Mouse (Mus musculus) intestine, embryonic 16.5 days (tissue): ENCODE measurements around the gene Prkch. TPM values are rescaled to one million over a fixed set of nuclear protein-coding genes. Genes with fewer than 3 reads are reported as not detected.
"Not testable (repeated sequence)": the region's sequence is repeated elsewhere in the genome, so short reads cannot be mapped to it uniquely, and the experiment has no call there.

Experiments
- ATAC-seq: fragments of 200-750 bp; cut with Nextera tagmentation; 2 replicates; pipeline ENCODE4 v1.8.0; 2017; ENCODE audit warnings: moderate TSS enrichment, moderate library complexity
- H3K27ac ChIP-seq: fragments of 300-500 bp; sonication (generic); 2 replicates; pipeline ENCODE4 v1.5.1; 2014; ENCODE audit warnings: mild to moderate bottlenecking, low read length
- H3K27me3 ChIP-seq: fragments of 300-500 bp; sonication (generic); replicated peaks from 2 replicates; pipeline ENCODE4 v1.6.1; 2014; ENCODE audit warnings: low read length, control low read depth, mixed read lengths; ENCODE audit not compliant: control insufficient read depth, insufficient read depth
- H3K36me3 ChIP-seq: fragments of 300-500 bp; sonication (generic); 2 replicates; pipeline ENCODE4 v1.6.1; 2014; ENCODE audit warnings: low read length, control low read depth; ENCODE audit not compliant: control insufficient read depth, insufficient read depth
- H3K4me1 ChIP-seq: fragments of 300-500 bp; sonication (generic); 2 replicates; pipeline ENCODE4 v1.6.1; 2014; ENCODE audit warnings: low read length, control low read depth, mixed read lengths; ENCODE audit not compliant: control insufficient read depth, insufficient read depth
- H3K4me2 ChIP-seq: fragments of 300-500 bp; sonication (generic); 2 replicates; pipeline ENCODE4 v1.6.1; 2014; ENCODE audit warnings: low read depth, low read length, control low read depth
- H3K4me3 ChIP-seq: fragments of 300-500 bp; sonication (generic); 2 replicates; pipeline ENCODE4 v1.5.1; 2014; ENCODE audit warnings: mild to moderate bottlenecking, low read length
- H3K9ac ChIP-seq: fragments of 300-500 bp; sonication (generic); 2 replicates; pipeline ENCODE4 v1.6.1; 2014; ENCODE audit warnings: low read depth, low read length
- H3K9me3 ChIP-seq: fragments of 300-500 bp; sonication (generic); 2 replicates; pipeline ENCODE4 v1.6.1; 2016; ENCODE audit warnings: low read length, control low read depth; ENCODE audit not compliant: control insufficient read depth
- WGBS: fragments of 180-500 bp; shearing (Covaris S2); extraction: QIAGEN DNeasy Blood & Tissue Kit; methylation state at CpG from one replicate; pipeline ENCODE4 v1.1.7; 2014; 5-methylcytosine and 5-hydroxymethylcytosine counted together
- polyA plus RNA-seq: library from polyadenylated mRNA; unstranded; fragments of >200 nt; fragmentation: Nextera tagmentation; extraction: Ambion mirVana; gene quantifications from 2 replicates; pipeline ENCODE4 v1.2.1, GENCODE M21; 2015

The Prkch gene
- 4.0 and 4.7 TPM in 2 replicates for polyA plus RNA-seq

GRCm38 (mm10) chr12:73584610-73585240, at the start of gene Prkch:
Gene Prkch (plus strand): TSS chr12:73584796.
- peak; percentile 94 for ATAC-seq
- H3K36me3 ChIP-seq, result no peaks in the 10 kb centered on the region
- WGBS, result under 1% methylated on average over 59 of the region's 61 CpGs
- peaks cover 6% of the 10 kb centered on the region; the same call in 1 of the 2 replicates for H3K27me3 ChIP-seq
- peak within 1 kb of the TSS; percentile 80 for H3K27ac ChIP-seq
- no peaks in the 10 kb centered on the region for H3K9me3 ChIP-seq
- H3K4me1 ChIP-seq, result peaks cover 10% of the 10 kb centered on the region
- H3K9ac ChIP-seq, result peak within 1 kb of the TSS; percentile 93
- peak within 1 kb of the TSS; percentile 82 for H3K4me3 ChIP-seq
- peak within 1 kb of the TSS; percentile 97 for H3K4me2 ChIP-seq

GRCm38 (mm10) chr12:73537499-73538138, 47.0 kb upstream of the Prkch start:
- Histone ChIP-seq H3K36me3 (no peaks in the 10 kb centered on the region), H3K27me3 (peaks cover 2% of the 10 kb centered on the region; the same call in 1 of the 2 replicates), H3K4me2 (peak overlapping the region; percentile 46), H3K4me1 (peaks cover 3% of the 10 kb centered on the region; the same call in 1 of the 2 replicates), H3K9ac (no peak overlapping the region), H3K27ac (no peak overlapping the region), H3K9me3 (no peaks in the 10 kb centered on the region), H3K4me3 (peak overlapping the region; percentile 20)
- WGBS, result 32% methylated on average over 17 of the region's 17 CpGs
- peak; percentile 60 for ATAC-seq

DNA sequence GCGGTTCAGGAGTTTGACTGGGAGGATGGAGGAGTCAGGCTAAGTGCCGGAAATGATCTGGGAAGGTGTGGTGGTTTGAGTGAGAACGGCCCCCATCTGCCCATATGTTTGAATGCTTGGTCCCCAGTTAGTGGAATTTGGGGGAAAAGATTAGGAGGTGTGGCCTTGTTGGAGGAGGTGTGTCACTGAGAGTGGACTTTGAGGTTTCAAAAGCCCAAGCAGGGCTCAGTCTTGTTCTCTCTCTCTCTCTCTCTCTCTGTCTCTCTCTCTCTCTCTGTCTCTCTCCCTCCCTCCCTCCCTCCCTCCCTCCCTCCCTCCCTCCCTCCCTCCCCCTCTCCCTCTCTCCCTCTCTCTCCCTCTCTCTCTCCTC, 46.5 kb upstream of the Prkch start:
- not testable (repeated sequence) for H3K27me3 ChIP-seq, H3K36me3 ChIP-seq, H3K9me3 ChIP-seq, H3K27ac ChIP-seq, H3K9ac ChIP-seq, H3K4me1 ChIP-seq
- WGBS, result 45% methylated on average over 3 of the region's 3 CpGs
- ATAC-seq, result peak; percentile 28
- H3K4me2 ChIP-seq, result peak overlapping the region; percentile 46
- H3K4me3 ChIP-seq, result peak overlapping the region; percentile 20

DNA sequence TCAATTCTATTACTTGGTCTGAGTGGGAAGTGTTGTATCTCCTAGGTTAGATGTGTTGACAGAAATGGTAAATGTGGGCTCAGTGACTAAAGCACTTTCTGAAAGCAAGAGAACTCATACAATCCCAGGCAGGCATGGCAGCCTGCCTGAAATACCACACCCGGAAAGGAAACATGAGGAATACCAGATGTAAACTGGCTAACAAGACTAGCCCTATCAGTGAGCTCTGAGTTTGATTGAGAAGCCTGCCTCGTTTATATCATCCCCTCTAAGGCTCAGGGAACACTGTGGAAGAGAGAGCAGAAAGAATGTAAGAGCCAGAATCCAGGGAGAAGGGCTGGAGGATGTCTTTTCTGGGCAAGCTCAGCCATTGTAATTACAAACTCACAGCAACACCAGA, 45.4 kb upstream of the Prkch start:
- H3K4me1 ChIP-seq, result peaks cover 3% of the 10 kb centered on the region; the same call in 1 of the 2 replicates
- WGBS, result 26% methylated on average over 2 of the region's 2 CpGs
- no peak overlapping the region for H3K4me3 ChIP-seq
- H3K9ac ChIP-seq, result no peak overlapping the region
- no peak overlapping the region for H3K27ac ChIP-seq
- no peaks in the 10 kb centered on the region for H3K9me3 ChIP-seq
- H3K4me2 ChIP-seq, result no peak overlapping the region
- no peaks in the 10 kb centered on the region for H3K36me3 ChIP-seq
- no peak for ATAC-seq
- H3K27me3 ChIP-seq, result no peaks in the 10 kb centered on the region

GRCm38 (mm10) chr12:73540402-73540801, 44.2 kb upstream of the Prkch start:
- Histone ChIP-seq H3K4me2 (no peak overlapping the region), H3K27ac (no peak overlapping the region), H3K27me3 (peaks cover 5% of the 10 kb centered on the region), H3K36me3 (no peaks in the 10 kb centered on the region), H3K4me3 (no peak overlapping the region), H3K4me1 (peaks cover 5% of the 10 kb centered on the region; the same call in 1 of the 2 replicates), H3K9ac (no peak overlapping the region), H3K9me3 (no peaks in the 10 kb centered on the region)
- WGBS, result 94% methylated on average over 2 of the region's 2 CpGs
- ATAC-seq, result no peak

DNA sequence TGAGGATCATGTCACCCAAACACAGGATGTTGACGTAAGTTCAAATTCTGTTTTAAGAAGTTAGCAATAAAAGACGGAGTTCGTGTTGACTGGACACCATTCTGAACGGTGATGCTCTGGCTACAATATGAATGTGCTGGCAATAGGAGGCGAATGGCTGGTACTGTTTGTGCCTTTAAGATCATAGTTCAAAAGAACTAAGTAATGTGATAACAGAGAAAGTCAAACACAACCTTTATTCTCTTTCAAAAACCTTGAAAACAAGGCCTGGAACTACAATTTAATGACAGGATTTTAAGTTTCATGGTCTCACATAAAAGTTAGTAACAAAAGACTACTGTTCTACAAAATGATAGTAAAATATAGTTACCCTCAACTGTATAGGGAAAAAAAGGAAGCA, 41.4 kb upstream of the Prkch start:
- Histone ChIP-seq H3K4me2 (peak overlapping the region; percentile 42), H3K27ac (no peak overlapping the region), H3K9me3 (no peaks in the 10 kb centered on the region), H3K36me3 (no peaks in the 10 kb centered on the region), H3K4me3 (peak overlapping the region; percentile 20), H3K27me3 (peaks cover 24% of the 10 kb centered on the region), H3K4me1 (peaks cover 9% of the 10 kb centered on the region; the same call in 1 of the 2 replicates), H3K9ac (no peak overlapping the region)
- ATAC-seq, result no peak
- 61% methylated on average over 5 of the region's 5 CpGs for WGBS

DNA sequence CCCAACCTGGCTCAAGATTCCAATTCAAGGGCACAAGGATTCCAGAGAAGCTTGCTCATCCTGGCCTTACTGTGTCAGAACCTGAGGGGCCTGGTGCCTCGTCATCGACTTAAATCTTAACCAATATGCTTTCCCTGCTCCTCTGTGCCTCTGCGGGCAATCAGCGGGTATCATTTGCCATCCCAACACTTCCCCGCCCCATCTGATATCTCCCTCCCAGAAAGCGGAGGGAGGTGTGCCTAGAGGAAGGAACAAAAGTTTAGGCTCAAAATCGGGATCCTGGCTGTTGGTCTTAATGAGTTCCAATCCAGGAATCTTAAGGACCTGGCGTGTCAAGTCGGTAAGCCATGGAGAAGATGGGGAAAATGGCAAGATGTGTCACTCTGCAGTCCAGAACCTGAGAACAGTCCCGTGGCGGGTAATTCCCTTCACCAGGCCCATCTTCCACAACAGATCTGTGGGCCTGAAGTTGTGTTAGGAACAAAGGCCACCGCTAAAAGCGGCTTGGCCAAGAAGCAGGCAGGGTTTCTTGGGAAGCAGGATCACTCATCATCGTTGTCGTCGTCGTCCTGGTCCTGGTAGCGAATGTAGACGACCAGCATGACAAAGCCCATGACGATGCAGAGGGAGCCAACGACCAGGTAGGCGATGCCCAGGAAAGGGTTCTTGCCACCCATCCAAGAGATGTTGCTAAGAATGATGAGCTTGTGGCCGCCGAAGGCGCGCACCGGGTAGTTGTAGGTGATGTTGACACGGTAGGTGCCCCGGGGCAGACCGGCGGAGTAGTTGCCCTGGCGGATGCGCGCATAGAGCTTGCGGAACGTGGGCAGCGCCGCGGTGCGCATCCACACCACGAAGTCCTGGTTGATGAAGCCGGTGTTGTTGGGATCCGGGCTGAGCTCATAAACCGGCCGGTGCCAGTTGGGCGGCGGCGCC, 39.6 kb upstream of the Prkch start:
- H3K36me3 ChIP-seq, result no peaks in the 10 kb centered on the region
- peak overlapping the region; percentile 78 for H3K9ac ChIP-seq
- no peaks in the 10 kb centered on the region for H3K9me3 ChIP-seq
- H3K27ac ChIP-seq, result peak overlapping the region; percentile 94
- WGBS, result 11% methylated on average over 48 of the region's 48 CpGs
- ATAC-seq, result no peak
- H3K4me3 ChIP-seq, result peak overlapping the region; percentile 63
- peaks cover 13% of the 10 kb centered on the region; the same call in 1 of the 2 replicates for H3K4me1 ChIP-seq
- peaks cover 24% of the 10 kb centered on the region for H3K27me3 ChIP-seq
- H3K4me2 ChIP-seq, result peak overlapping the region; percentile 62

- peaks cover 28% of the 10 kb centered on the region for H3K27me3 ChIP-seq
- H3K27ac ChIP-seq, result peak overlapping the region; percentile 94
- peak overlapping the region; percentile 63 for H3K4me3 ChIP-seq
Observed at GRCm38 (mm10) chr12:73545672-73546085, 38.9 kb upstream of the Prkch start.

More at GRCm38 (mm10) chr12:73545672-73546085, 38.9 kb upstream of the Prkch start:
- no peaks in the 10 kb centered on the region for H3K9me3 ChIP-seq
- H3K36me3 ChIP-seq, result no peaks in the 10 kb centered on the region
- 1% methylated on average over 55 of the region's 55 CpGs for WGBS
- H3K4me1 ChIP-seq, result peaks cover 13% of the 10 kb centered on the region; the same call in 1 of the 2 replicates
- H3K9ac ChIP-seq, result peak overlapping the region; percentile 78
- H3K4me2 ChIP-seq, result peak overlapping the region; percentile 62
- peak; percentile 54 for ATAC-seq
